Mouse (Mus musculus) forebrain, embryonic 14.5 days (tissue): ENCODE data around the gene Robo1. TPM values are rescaled to one million over a fixed set of nuclear protein-coding genes. Genes with fewer than 3 reads are reported as not detected.

Experiments
- ATAC-seq: fragments of 200-750 bp; cut with Nextera tagmentation; 2 replicates; pipeline ENCODE4 v1.8.0; 2017; ENCODE audit warnings: mild to moderate bottlenecking, moderate library complexity
- DNase-seq: peaks from one replicate; pipeline ENCODE4 v3.0.0-alpha.2; 2015; ENCODE audit warnings: low spot score
- H3K27ac ChIP-seq: fragments of 300-500 bp; sonication (generic); 2 replicates; pipeline ENCODE4 v1.5.1; 2014; ENCODE audit warnings: low read depth, mild to moderate bottlenecking, control low read depth, low read length, moderate library complexity
- H3K27me3 ChIP-seq: fragments of 300-500 bp; sonication (generic); replicated peaks from 2 replicates; pipeline ENCODE4 v1.6.1; 2014; ENCODE audit warnings: low read length, control low read depth, mixed read lengths; ENCODE audit not compliant: control insufficient read depth, insufficient read depth
- H3K36me3 ChIP-seq: fragments of 300-500 bp; sonication (generic); 2 replicates; pipeline ENCODE4 v1.6.1; 2014; ENCODE audit warnings: low read length, control low read depth; ENCODE audit not compliant: control insufficient read depth, insufficient read depth
- H3K4me1 ChIP-seq: fragments of 300-500 bp; sonication (generic); 2 replicates; pipeline ENCODE4 v1.6.1; 2014; ENCODE audit warnings: antibody characterized with exemption, low read length, control low read depth; ENCODE audit not compliant: control insufficient read depth, insufficient read depth
- H3K4me2 ChIP-seq: fragments of 300-500 bp; sonication (generic); 2 replicates; pipeline ENCODE4 v1.6.1; 2014; ENCODE audit warnings: mild to moderate bottlenecking, control low read depth, low read length
- H3K4me3 ChIP-seq: fragments of 300-500 bp; sonication (generic); 2 replicates; pipeline ENCODE4 v1.5.1; 2014; ENCODE audit warnings: low read depth, low read length, control low read depth
- H3K9ac ChIP-seq: fragments of 300-500 bp; sonication (generic); 2 replicates; pipeline ENCODE4 v1.6.1; 2014; ENCODE audit warnings: mild to moderate bottlenecking, low read length, control low read depth, moderate library complexity
- H3K9me3 ChIP-seq: fragments of 300-500 bp; sonication (generic); replicated peaks from 2 replicates; pipeline ENCODE4 v1.6.1; 2016; ENCODE audit warnings: low read length, control low read depth, mixed read lengths; ENCODE audit not compliant: control insufficient read depth
- WGBS: fragments of 180-500 bp; shearing (Covaris S2); extraction: QIAGEN DNeasy Blood & Tissue Kit; methylation state at CpG from one replicate; pipeline ENCODE4 v1.1.7; 2014; 5-methylcytosine and 5-hydroxymethylcytosine counted together
- polyA plus RNA-seq: library from polyadenylated mRNA; unstranded; fragments of >200 nt; fragmentation: Nextera tagmentation; extraction: Ambion mirVana; gene quantifications from 2 replicates; pipeline ENCODE4 v1.2.1, GENCODE M21; 2014

Gene Robo1
- polyA plus RNA-seq, 1 experiment from 2014 or later = 37.1 TPM

- ATAC-seq = no peak
- no peak overlapping the region for H3K4me2 ChIP-seq
- no peaks in the 10 kb centered on the region for H3K9me3 ChIP-seq
- H3K36me3 ChIP-seq = no peaks in the 10 kb centered on the region
- DNase-seq = no peak
- H3K4me3 ChIP-seq = no peak overlapping the region
- H3K9ac ChIP-seq = no peak overlapping the region
- H3K27me3 ChIP-seq = no peaks in the 10 kb centered on the region
- no peak overlapping the region for H3K27ac ChIP-seq
- no peaks in the 10 kb centered on the region for H3K4me1 ChIP-seq
- 87% methylated on average over 4 of the region's 4 CpGs for WGBS
These were observed 666.6 kb downstream of the Robo1 start for GRCm38 (mm10) chr16:72974681-72975080.

- ATAC-seq = no peak
- no peak overlapping the region for H3K9ac ChIP-seq
- no peaks in the 10 kb centered on the region for H3K27me3 ChIP-seq
- no peaks in the 10 kb centered on the region for H3K9me3 ChIP-seq
- no peaks in the 10 kb centered on the region for H3K4me1 ChIP-seq
- no peak overlapping the region for H3K4me3 ChIP-seq
- H3K36me3 ChIP-seq = no peaks in the 10 kb centered on the region
- no peak overlapping the region for H3K27ac ChIP-seq
- 76% methylated on average over 19 of the region's 19 CpGs for whole genome bisulfite sequencing
- DNase-seq = no peak
- no peak overlapping the region for H3K4me2 ChIP-seq
These were observed 668.9 kb downstream of the Robo1 start for GRCm38 (mm10) chr16:72976849-72977576.

- no peaks in the 10 kb centered on the region for H3K4me1 ChIP-seq
- no peak overlapping the region for H3K27ac ChIP-seq
- 31% methylated on average over 8 of the region's 8 CpGs for WGBS
- no peak overlapping the region for H3K4me2 ChIP-seq
- ATAC-seq = peak; percentile 78
- H3K9ac ChIP-seq = no peak overlapping the region
- H3K27me3 ChIP-seq = no peaks in the 10 kb centered on the region
- DNase-seq = peak; percentile 89
- H3K4me3 ChIP-seq = no peak overlapping the region
- no peaks in the 10 kb centered on the region for H3K9me3 ChIP-seq
- H3K36me3 ChIP-seq = no peaks in the 10 kb centered on the region
These were observed 671.5 kb downstream of the Robo1 start for GRCm38 (mm10) chr16:72979407-72980219.

GRCm38 (mm10) chr16:72990376-72991167 is 682.5 kb downstream of the Robo1 start:
- no peaks in the 10 kb centered on the region for H3K27me3 ChIP-seq
- no peak overlapping the region for H3K9ac ChIP-seq
- DNase-seq (no peak), ATAC-seq (no peak)
- peaks cover 2% of the 10 kb centered on the region; the same call in 1 of the 2 replicates for H3K36me3 ChIP-seq
- H3K9me3 ChIP-seq = no peaks in the 10 kb centered on the region
- no peak overlapping the region for H3K27ac ChIP-seq
- H3K4me1 ChIP-seq = 0 out of 2 replicates have a peak, but pooled peaks cover 2% of the 10 kb centered on the region
- H3K4me2 ChIP-seq = no peak overlapping the region
- WGBS = 88% methylated on average over 21 of the region's 21 CpGs
- no peak overlapping the region for H3K4me3 ChIP-seq

- no peak overlapping the region for H3K4me2 ChIP-seq
- no peak overlapping the region for H3K9ac ChIP-seq
- H3K9me3 ChIP-seq = no peaks in the 10 kb centered on the region
- H3K27ac ChIP-seq = no peak overlapping the region
- H3K4me1 ChIP-seq = peaks cover 10% of the 10 kb centered on the region
- H3K27me3 ChIP-seq = no peaks in the 10 kb centered on the region
- DNase-seq = no peak
- no peak for ATAC-seq
- 83% methylated on average over 8 of the region's 8 CpGs for WGBS
- H3K36me3 ChIP-seq = peaks cover 2% of the 10 kb centered on the region; the same call in 1 of the 2 replicates
- no peak overlapping the region for H3K4me3 ChIP-seq
These were observed 685.1 kb downstream of the Robo1 start for GRCm38 (mm10) chr16:72993189-72993588.

- DNase-seq (no peak), ATAC-seq (no peak)
- WGBS = 89% methylated on average over 10 of the region's 10 CpGs
- H3K4me2 ChIP-seq = no peak overlapping the region
- no peaks in the 10 kb centered on the region for H3K27me3 ChIP-seq
- H3K36me3 ChIP-seq = peaks cover 2% of the 10 kb centered on the region; the same call in 1 of the 2 replicates
- H3K9ac ChIP-seq = no peak overlapping the region
- H3K27ac ChIP-seq = no peak overlapping the region
- no peaks in the 10 kb centered on the region for H3K9me3 ChIP-seq
- H3K4me1 ChIP-seq = peaks cover 10% of the 10 kb centered on the region
- H3K4me3 ChIP-seq = no peak overlapping the region
These were observed 685.5 kb downstream of the Robo1 start for GRCm38 (mm10) chr16:72993594-72993993.

GRCm38 (mm10) chr16:72995251-72995954 is 687.3 kb downstream of the Robo1 start:
- Histone ChIP-seq H3K9ac (no peak overlapping the region), H3K4me3 (no peak overlapping the region), H3K36me3 (no peaks in the 10 kb centered on the region; the same call in 1 of the 2 replicates), H3K27me3 (no peaks in the 10 kb centered on the region), H3K9me3 (no peaks in the 10 kb centered on the region), H3K4me1 (peaks cover 10% of the 10 kb centered on the region), H3K4me2 (0 out of 2 replicates have a peak overlapping the region, but pooled peaks have one; percentile 12), H3K27ac (no peak overlapping the region)
- DNase-seq (peak; percentile 89), ATAC-seq (peak; percentile 54)
- WGBS = 8% methylated on average over 8 of the region's 8 CpGs

- H3K9ac ChIP-seq = no peak overlapping the region
- H3K4me3 ChIP-seq = no peak overlapping the region
- H3K27ac ChIP-seq = no peak overlapping the region
- no peaks in the 10 kb centered on the region for H3K27me3 ChIP-seq
- DNase-seq = peak; percentile 47
- 23% methylated on average over 10 of the region's 10 CpGs for WGBS
- H3K4me2 ChIP-seq = no peak overlapping the region
- ATAC-seq = no peak
- H3K36me3 ChIP-seq = no peaks in the 10 kb centered on the region
- H3K9me3 ChIP-seq = no peaks in the 10 kb centered on the region
- H3K4me1 ChIP-seq = peaks cover 10% of the 10 kb centered on the region
These were observed 687.9 kb downstream of the Robo1 start for GRCm38 (mm10) chr16:72995955-72996535.
